Mouse (Mus musculus): Measurements from ENCODE around the gene Gnaq. TPM values are rescaled to one million over a fixed set of nuclear protein-coding genes. Genes with fewer than 3 reads are reported as not detected.

The Gnaq gene
- total RNA-seq, 2 experiments from 2014 or later, result 188 to 210 TPM

GRCm38 (mm10) chr19:16431368-16431767 lies 298.7 kb downstream of the Gnaq start:
- no peak for DNase-seq (ENCODE audit: extremely low spot score in 1 of 2, low spot score in 1 of 2)

- DNase-seq (ENCODE audit: extremely low spot score in 1 of 2, low spot score in 1 of 2), result no peak
Observed at GRCm38 (mm10) chr19:16434879-16435278, 302.2 kb downstream of the Gnaq start.

GRCm38 (mm10) chr19:16435531-16436231 lies 303.1 kb downstream of the Gnaq start, which contains the start of gene Gna14:
Gene Gna14, plus strand, starts transcription at chr19:16435762.
- DNase-seq (ENCODE audit: extremely low spot score in 1 of 2, low spot score in 1 of 2), result peak in 1 of 2 experiments; percentile 20

GRCm38 (mm10) chr19:16436335-16437169 lies 303.9 kb downstream of the Gnaq start:
- peak in 1 of 2 experiments; percentile 17 for DNase-seq (ENCODE audit: extremely low spot score in 1 of 2, low spot score in 1 of 2)

Small RNA genes lying within 50 kb of the gene (microRNA-seq; reads per million reads assigned to microRNA genes)
- gene Mir496b, result 0 reads per million in 2 experiments

Other genes with a start within 250 kb of the Gnaq start
- 100 to 1,000 TPM in 1 of 2 experiments, 10 to 100 TPM in 1; 99.7 to 123 TPM for gene Psat1, start 185.5 kb upstream of the Gnaq start, total RNA-seq (2021)
- 10 to 100 TPM; 10.0 to 11.2 TPM for gene Cep78, start 147.8 kb upstream of the Gnaq start, total RNA-seq (2021)